Mouse (Mus musculus) hindbrain, embryonic 14.5 days (tissue): ENCODE results near the gene Casc3. TPM values are rescaled to one million over a fixed set of nuclear protein-coding genes. Genes with fewer than 3 reads are reported as not detected.

Experiments used
- ATAC-seq: fragments of 200-750 bp; cut with Nextera tagmentation; 2 replicates; pipeline ENCODE4 v1.8.0; 2017; ENCODE audit warnings: moderate number of reproducible peaks, mild to moderate bottlenecking, moderate TSS enrichment, moderate library complexity; ENCODE audit not compliant: low FRiP score
- DNase-seq: peaks from one replicate; pipeline ENCODE4 v3.0.0-alpha.2; 2015; ENCODE audit warnings: low spot score
- H3K27ac ChIP-seq: fragments of 300-500 bp; sonication (generic); 2 replicates; pipeline ENCODE4 v1.5.1; 2014; ENCODE audit warnings: mild to moderate bottlenecking, moderate library complexity
- H3K27me3 ChIP-seq: fragments of 300-500 bp; sonication (generic); 2 replicates; pipeline ENCODE4 v1.6.1; 2014; ENCODE audit warnings: mild to moderate bottlenecking, low read length, mixed read lengths; ENCODE audit not compliant: control insufficient read depth, insufficient read depth
- H3K36me3 ChIP-seq: fragments of 300-500 bp; sonication (generic); replicated peaks from 2 replicates; pipeline ENCODE4 v1.6.1; 2014; ENCODE audit not compliant: control insufficient read depth, insufficient read depth
- H3K4me1 ChIP-seq: fragments of 300-500 bp; sonication (generic); replicated peaks from 2 replicates; pipeline ENCODE4 v1.6.1; 2014; ENCODE audit warnings: antibody characterized with exemption, low read length, mixed read lengths; ENCODE audit not compliant: control insufficient read depth, insufficient read depth
- H3K4me2 ChIP-seq: fragments of 300-500 bp; sonication (generic); replicated peaks from 2 replicates; pipeline ENCODE4 v1.6.1; 2014; ENCODE audit warnings: mild to moderate bottlenecking, moderate library complexity
- H3K4me3 ChIP-seq: fragments of 300-500 bp; sonication (generic); replicated peaks from 2 replicates; pipeline ENCODE4 v1.5.1; 2014; ENCODE audit warnings: mild to moderate bottlenecking, low read length
- H3K9ac ChIP-seq: fragments of 300-500 bp; sonication (generic); 2 replicates; pipeline ENCODE4 v1.6.1; 2014
- H3K9me3 ChIP-seq: fragments of 300-500 bp; sonication (generic); 2 replicates; pipeline ENCODE4 v1.6.1; 2016; ENCODE audit warnings: low read length; ENCODE audit not compliant: control insufficient read depth
- WGBS: fragments of 180-500 bp; shearing (Covaris S2); extraction: QIAGEN DNeasy Blood & Tissue Kit; methylation state at CpG from one replicate; pipeline ENCODE4 v1.1.7; 2014; 5-methylcytosine and 5-hydroxymethylcytosine counted together
- polyA plus RNA-seq: library from polyadenylated mRNA; unstranded; fragments of >200 nt; fragmentation: Nextera tagmentation; extraction: Ambion mirVana; gene quantifications from 2 replicates; pipeline ENCODE4 v1.2.1, GENCODE M21; 2014

The Casc3 gene
- polyA plus RNA-seq, 1 experiment from 2014 or later = 49.3 TPM

DNA sequence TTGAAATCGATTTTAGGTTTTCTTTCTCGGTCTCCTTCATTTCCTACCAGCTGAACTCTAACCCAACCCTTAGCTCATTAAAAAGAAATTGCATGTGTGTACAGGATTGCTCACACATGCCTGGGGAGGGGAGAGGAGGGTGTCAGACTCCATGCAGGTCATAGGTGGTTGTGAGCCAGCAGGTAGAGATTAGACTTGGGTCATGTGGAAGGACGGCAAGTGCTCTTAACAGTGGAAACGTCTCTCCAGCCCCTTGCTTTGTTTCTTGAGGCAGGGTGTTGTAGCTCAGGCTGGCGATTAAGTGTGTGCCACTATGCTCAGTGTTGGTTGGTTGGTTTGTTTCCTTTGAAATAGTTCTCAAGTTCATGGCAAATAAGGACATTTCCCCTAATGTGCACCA lies 66.1 kb downstream of the Casc3 start:
- Histone ChIP-seq H3K27me3 (no peaks in the 10 kb centered on the region), H3K4me1 (peaks cover 3% of the 10 kb centered on the region; the same call in 1 of the 2 replicates), H3K27ac (no peak overlapping the region), H3K9me3 (no peaks in the 10 kb centered on the region), H3K4me2 (no peak overlapping the region), H3K36me3 (peaks cover 34% of the 10 kb centered on the region), H3K4me3 (no peak overlapping the region), H3K9ac (no peak overlapping the region)
- 83% methylated on average over 5 of the region's 5 CpGs for whole genome bisulfite sequencing
- DNase-seq = no peak
- no peak for ATAC-seq

DNA sequence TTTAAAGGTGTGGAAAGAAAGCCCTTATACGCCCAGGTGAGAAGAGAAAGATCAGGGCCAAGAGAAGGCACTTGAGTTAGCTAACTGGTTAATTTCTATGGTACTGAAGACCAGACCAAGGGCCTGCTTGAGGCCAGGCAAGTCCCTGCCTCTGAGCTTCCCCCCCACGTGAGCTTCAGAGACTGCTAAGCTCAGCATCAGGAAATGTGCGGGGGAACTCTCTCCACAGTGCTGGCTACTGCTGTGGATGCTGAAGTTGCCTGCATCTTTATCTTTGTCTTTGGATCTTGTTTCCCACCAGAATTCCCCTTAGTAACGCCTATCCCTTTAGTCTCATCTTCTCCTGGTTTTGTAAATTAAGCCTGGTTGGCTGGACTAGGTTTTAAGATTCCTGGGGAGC lies 66.7 kb downstream of the Casc3 start:
- peaks cover 3% of the 10 kb centered on the region; the same call in 1 of the 2 replicates for H3K4me1 ChIP-seq
- 71% methylated on average over 4 of the region's 4 CpGs for WGBS
- peak overlapping the region; percentile 20 for H3K9ac ChIP-seq
- no peak overlapping the region for H3K4me3 ChIP-seq
- H3K9me3 ChIP-seq = no peaks in the 10 kb centered on the region
- ATAC-seq = no peak
- DNase-seq = no peak
- H3K36me3 ChIP-seq = peaks cover 33% of the 10 kb centered on the region
- no peak overlapping the region for H3K4me2 ChIP-seq
- H3K27me3 ChIP-seq = no peaks in the 10 kb centered on the region
- H3K27ac ChIP-seq = no peak overlapping the region

DNA sequence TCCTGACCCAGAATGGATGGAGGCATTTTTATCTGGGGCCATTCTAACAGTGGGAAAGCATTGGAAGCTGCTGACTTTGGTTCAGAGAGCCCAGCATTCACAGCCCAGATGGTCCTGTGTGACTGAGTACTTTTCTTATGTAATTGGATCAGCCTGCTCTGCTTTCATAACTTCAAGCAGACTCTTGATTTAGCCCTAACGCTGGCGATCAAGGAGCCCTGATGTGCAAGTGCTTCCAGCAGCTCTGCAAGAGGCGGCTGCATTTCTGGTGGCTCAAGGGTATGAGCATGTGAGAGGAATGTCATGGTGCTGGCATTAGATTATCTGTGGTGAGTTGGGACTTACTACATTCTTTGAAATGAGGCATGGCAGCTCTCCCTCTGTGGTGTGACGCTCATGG lies 67.3 kb downstream of the Casc3 start:
- peaks cover 3% of the 10 kb centered on the region; the same call in 1 of the 2 replicates for H3K4me1 ChIP-seq
- WGBS = 78% methylated on average over 4 of the region's 4 CpGs
- H3K4me2 ChIP-seq = no peak overlapping the region
- no peak for ATAC-seq
- no peak for DNase-seq
- no peaks in the 10 kb centered on the region for H3K9me3 ChIP-seq
- H3K36me3 ChIP-seq = peaks cover 29% of the 10 kb centered on the region
- H3K9ac ChIP-seq = peak overlapping the region; percentile 20
- H3K27ac ChIP-seq = no peak overlapping the region
- H3K27me3 ChIP-seq = no peaks in the 10 kb centered on the region
- no peak overlapping the region for H3K4me3 ChIP-seq

DNA sequence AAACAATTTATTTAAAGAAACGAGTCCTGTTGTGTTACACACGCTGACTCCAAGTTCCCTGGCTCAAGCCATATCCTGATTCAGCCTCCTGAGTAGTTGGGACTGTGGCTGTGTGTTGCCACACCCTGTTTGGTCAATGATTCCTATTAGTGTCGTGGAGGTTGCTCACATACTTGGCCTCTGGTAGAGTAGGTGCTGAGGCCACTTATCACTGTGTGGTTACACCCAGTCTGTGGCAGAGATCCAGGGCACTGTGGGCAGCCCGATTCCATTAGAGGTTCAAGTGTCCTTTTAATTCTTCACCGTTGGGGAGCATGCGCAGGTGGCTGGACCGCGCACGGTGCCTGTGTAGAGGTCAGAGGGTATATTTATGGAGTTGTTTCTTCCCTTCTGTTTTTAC lies 69.2 kb downstream of the Casc3 start:
- Histone ChIP-seq H3K4me3 (no peak overlapping the region), H3K27ac (no peak overlapping the region), H3K9ac (no peak overlapping the region), H3K36me3 (peaks cover 11% of the 10 kb centered on the region), H3K27me3 (no peaks in the 10 kb centered on the region), H3K4me2 (no peak overlapping the region), H3K4me1 (no peaks in the 10 kb centered on the region), H3K9me3 (no peaks in the 10 kb centered on the region)
- WGBS = 96% methylated on average over 9 of the region's 9 CpGs
- ATAC-seq (no peak), DNase-seq (no peak)

DNA sequence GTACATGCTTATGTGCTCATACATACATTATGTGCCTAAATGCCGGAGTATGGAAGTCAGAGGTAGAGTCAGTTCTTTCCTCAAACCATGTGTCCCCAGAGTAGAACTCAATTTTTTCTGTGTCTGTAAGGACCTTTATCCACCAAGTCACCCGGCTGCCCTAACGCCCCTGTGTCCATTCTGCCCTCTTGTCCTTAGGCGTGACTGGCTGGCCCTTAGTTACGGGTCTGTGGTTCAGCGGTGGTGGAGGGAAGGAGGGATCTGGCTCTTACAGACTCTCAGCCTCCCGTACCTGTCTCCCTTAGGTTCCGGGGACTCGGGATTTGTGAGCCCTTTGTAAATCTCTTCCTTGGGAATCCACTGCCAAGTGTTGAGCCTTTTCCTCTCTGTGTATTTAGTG lies 72.3 kb downstream of the Casc3 start:
- 64% methylated on average over 9 of the region's 9 CpGs for WGBS
- H3K4me2 ChIP-seq = no peak overlapping the region
- no peak overlapping the region for H3K9ac ChIP-seq
- H3K9me3 ChIP-seq = no peaks in the 10 kb centered on the region
- H3K4me1 ChIP-seq = no peaks in the 10 kb centered on the region
- no peaks in the 10 kb centered on the region for H3K27me3 ChIP-seq
- no peak overlapping the region for H3K4me3 ChIP-seq
- no peaks in the 10 kb centered on the region; the same call in none of the 2 replicates for H3K36me3 ChIP-seq
- no peak overlapping the region for H3K27ac ChIP-seq
- DNase-seq = no peak
- ATAC-seq = no peak

Other genes starting within 250 kb of the Casc3 start
- 14.9 and 17.3 TPM in 2 replicates for gene Ormdl3, start 217.5 kb upstream of the Casc3 start, polyA plus RNA-seq
- not detected in 2 replicates for gene Lrrc3c, start 206.6 kb upstream of the Casc3 start, polyA plus RNA-seq
- gene Gm12355, start 179.2 kb upstream of the Casc3 start, polyA plus RNA-seq = 0.20 and 0.80 TPM in 2 replicates
- gene Gsdma3, start 178.5 kb upstream of the Casc3 start, polyA plus RNA-seq = not detected in 2 replicates
- gene Gsdma2, start 158.1 kb upstream of the Casc3 start, polyA plus RNA-seq = not detected in 2 replicates
- gene Gsdma, start 140.6 kb upstream of the Casc3 start, polyA plus RNA-seq = not detected in 2 replicates
- 130 and 141 TPM in 2 replicates for gene Psmd3, start 122.4 kb upstream of the Casc3 start, polyA plus RNA-seq
- gene Csf3, start 103.6 kb upstream of the Casc3 start, polyA plus RNA-seq = not detected in 2 replicates
- gene Med24, start 75.5 kb upstream of the Casc3 start, polyA plus RNA-seq = 58.4 and 62.7 TPM in 2 replicates
- gene Thra, start 64.3 kb upstream of the Casc3 start, polyA plus RNA-seq = 165 and 181 TPM in 2 replicates
- gene Nr1d1, start 29.6 kb upstream of the Casc3 start, polyA plus RNA-seq = 3.4 and 4.1 TPM in 2 replicates
- gene Msl1, start 9.4 kb upstream of the Casc3 start, polyA plus RNA-seq = 23.6 and 24.1 TPM in 2 replicates
- 12.0 and 12.9 TPM in 2 replicates for gene Rapgefl1, start 31.9 kb downstream of the Casc3 start, polyA plus RNA-seq
- 4.7 and 4.8 TPM in 2 replicates for gene Wipf2, start 58.7 kb downstream of the Casc3 start, polyA plus RNA-seq
- 4.3 and 5.2 TPM in 2 replicates for gene Cdc6, start 102.9 kb downstream of the Casc3 start, polyA plus RNA-seq
- gene Rara, start 122.9 kb downstream of the Casc3 start, polyA plus RNA-seq = 18.4 and 18.7 TPM in 2 replicates
- gene Gjd3, start 178.1 kb downstream of the Casc3 start, polyA plus RNA-seq = 0.60 and 1.4 TPM in 2 replicates
- 34.2 and 42.4 TPM in 2 replicates for gene Top2a, start 219.3 kb downstream of the Casc3 start, polyA plus RNA-seq
- 127 and 142 TPM in 2 replicates for gene Igfbp4, start 236.3 kb downstream of the Casc3 start, polyA plus RNA-seq